Mouse (Mus musculus): Measurements from ENCODE around the gene Gm45808. TPM values are rescaled to one million over a fixed set of nuclear protein-coding genes. Genes with fewer than 3 reads are reported as not detected.
"Not testable (repeated sequence)": the region's sequence is repeated elsewhere in the genome, so short reads cannot be mapped to it uniquely, and the experiment has no call there.

Gm45808 gene
- total and polyA plus RNA-seq, 2 experiments from 2014 or later, result 1.6 TPM; not detected in 1

- Histone ChIP-seq H3K4me2 (ENCODE audit: low read depth, low read length, poor library complexity, severe bottlenecking) (peak overlapping the region; percentile 47), H3K27ac (ENCODE audit: low read depth, low read length) (peak overlapping the region; percentile 82), H3K27me3 (ENCODE audit: insufficient read depth, low read length) (no peaks in the 10 kb centered on the region), H3K4me1 (ENCODE audit: insufficient read depth, low read length) (peaks cover 12% of the 10 kb centered on the region), H3K4me3 (ENCODE audit: low read depth, low read length) (peak overlapping the region; percentile 74; the same call in 1 of the 2 replicates), H3K9me3 (ENCODE audit: low read length) (no peaks in the 10 kb centered on the region), H3K36me3 (ENCODE audit: insufficient read depth, low read length) (peaks cover 32% of the 10 kb centered on the region), H3K9ac (replicated peaks; ENCODE audit: low read length, poor library complexity, severe bottlenecking) (no peak overlapping the region)
- WGBS, result 70% methylated on average over 7 of the region's 7 CpGs
- DNase-seq (ENCODE audit: low spot score) (no peak), ATAC-seq (ENCODE audit: low FRiP score) (no peak; the same call in 1 of the 2 replicates)
- no peak for TF ChIP-seq CTCF (IDR thresholded peaks at IDR 0.05)
These were observed 26.2 kb downstream of the Gm45808 start for GRCm38 (mm10) chr7:45460377-45460776.

GRCm38 (mm10) chr7:45459564-45460140 is 27.0 kb downstream of the Gm45808 start, which contains the start of gene Ftl1:
Ftl1 (minus strand) TSS chr7:45459884.
- peak within 1 kb of the TSS; percentile 74 for H3K4me2 ChIP-seq (ENCODE audit: low read depth, low read length, poor library complexity, severe bottlenecking)
- H3K36me3 ChIP-seq (ENCODE audit: insufficient read depth, low read length), result peaks cover 37% of the 10 kb centered on the region
- H3K27me3 ChIP-seq (ENCODE audit: insufficient read depth, low read length); H3K4me1 ChIP-seq (ENCODE audit: insufficient read depth, low read length); H3K9me3 ChIP-seq (ENCODE audit: low read length): not testable (repeated sequence)
- H3K4me3 ChIP-seq (ENCODE audit: low read depth, low read length), result peak within 1 kb of the TSS; percentile 74
- peak within 1 kb of the TSS; percentile 89 for H3K27ac ChIP-seq (ENCODE audit: low read depth, low read length)
- H3K9ac ChIP-seq (replicated peaks; ENCODE audit: low read length, poor library complexity, severe bottlenecking), result peak within 1 kb of the TSS; percentile 83
- peak; percentile 95 for ATAC-seq (ENCODE audit: low FRiP score)
- peak; percentile 100 for DNase-seq (ENCODE audit: low spot score)
- 1% methylated on average over 23 of the region's 37 CpGs for WGBS

- peak overlapping the region; percentile 89 for H3K27ac ChIP-seq (ENCODE audit: low read depth, low read length)
- WGBS, result under 1% methylated on average over 41 of the region's 43 CpGs
- peak; percentile 86 for DNase-seq (ENCODE audit: low spot score)
- H3K9me3 ChIP-seq (ENCODE audit: low read length), result no peaks in the 10 kb centered on the region
- peak overlapping the region; percentile 74 for H3K4me2 ChIP-seq (ENCODE audit: low read depth, low read length, poor library complexity, severe bottlenecking)
- peaks cover 10% of the 10 kb centered on the region for H3K4me1 ChIP-seq (ENCODE audit: insufficient read depth, low read length)
- H3K36me3 ChIP-seq (ENCODE audit: insufficient read depth, low read length), result peaks cover 41% of the 10 kb centered on the region
- H3K27me3 ChIP-seq (ENCODE audit: insufficient read depth, low read length), result no peaks in the 10 kb centered on the region
- TF ChIP-seq CTCF (IDR thresholded peaks at IDR 0.05), result no peak
- peak overlapping the region; percentile 83 for H3K9ac ChIP-seq (replicated peaks; ENCODE audit: low read length, poor library complexity, severe bottlenecking)
- H3K4me3 ChIP-seq (ENCODE audit: low read depth, low read length), result peak overlapping the region; percentile 74
- ATAC-seq (ENCODE audit: low FRiP score), result peak; percentile 81
These were observed 27.7 kb downstream of the Gm45808 start for GRCm38 (mm10) chr7:45458748-45459563.

GRCm38 (mm10) chr7:45457204-45458060 is 29.2 kb downstream of the Gm45808 start:
- Histone ChIP-seq H3K27me3 (ENCODE audit: insufficient read depth, low read length) (no peaks in the 10 kb centered on the region), H3K27ac (ENCODE audit: low read depth, low read length) (peak overlapping the region; percentile 47; the same call in 1 of the 2 replicates), H3K9me3 (ENCODE audit: low read length) (no peaks in the 10 kb centered on the region), H3K4me1 (ENCODE audit: insufficient read depth, low read length) (peaks cover 10% of the 10 kb centered on the region), H3K4me3 (ENCODE audit: low read depth, low read length) (peak overlapping the region; percentile 74), H3K9ac (replicated peaks; ENCODE audit: low read length, poor library complexity, severe bottlenecking) (peak overlapping the region; percentile 33), H3K36me3 (ENCODE audit: insufficient read depth, low read length) (peaks cover 33% of the 10 kb centered on the region), H3K4me2 (ENCODE audit: low read depth, low read length, poor library complexity, severe bottlenecking) (peak overlapping the region; percentile 74)
- DNase-seq (ENCODE audit: low spot score) (no peak), ATAC-seq (ENCODE audit: low FRiP score) (no peak)
- WGBS, result 63% methylated on average over 9 of the region's 10 CpGs
- no peak for TF ChIP-seq CTCF (IDR thresholded peaks at IDR 0.05)

- H3K9me3 ChIP-seq (ENCODE audit: low read length), result no peaks in the 10 kb centered on the region
- H3K27me3 ChIP-seq (ENCODE audit: insufficient read depth, low read length), result no peaks in the 10 kb centered on the region
- H3K4me3 ChIP-seq (ENCODE audit: low read depth, low read length), result no peak overlapping the region
- H3K27ac ChIP-seq (ENCODE audit: low read depth, low read length), result peak overlapping the region; percentile 47; the same call in 1 of the 2 replicates
- H3K4me1 ChIP-seq (ENCODE audit: insufficient read depth, low read length), result peaks cover 10% of the 10 kb centered on the region
- H3K9ac ChIP-seq (replicated peaks; ENCODE audit: low read length, poor library complexity, severe bottlenecking), result 0 out of 2 replicates have a peak overlapping the region, but pooled peaks have one; percentile 33
- DNase-seq (ENCODE audit: low spot score), result no peak
- H3K36me3 ChIP-seq (ENCODE audit: insufficient read depth, low read length), result peaks cover 30% of the 10 kb centered on the region
- ATAC-seq (ENCODE audit: low FRiP score), result no peak
- 53% methylated on average over 9 of the region's 9 CpGs for WGBS
- H3K4me2 ChIP-seq (ENCODE audit: low read depth, low read length, poor library complexity, severe bottlenecking), result peak overlapping the region; percentile 74; the same call in 1 of the 2 replicates
- no peak for TF ChIP-seq CTCF (IDR thresholded peaks at IDR 0.05)
These were observed 29.8 kb downstream of the Gm45808 start for GRCm38 (mm10) chr7:45456721-45457203.

All from midbrain, postnatal 0 days (tissue).